Mouse (Mus musculus) liver, postnatal 0 days (tissue): ENCODE data around the gene Gabrr1.

Experiments used
- CTCF ChIP-seq: sonication (generic); IDR thresholded peaks from 2 replicates; pipeline ENCODE4 v1.5.1; 2016; ENCODE audit warnings: antibody characterized with exemption, low read depth
- EP300 ChIP-seq: IDR thresholded peaks from 2 replicates; pipeline ENCODE4 v1.6.1; 2016; ENCODE audit warnings: antibody characterized with exemption, low read depth, mild to moderate bottlenecking

DNA sequence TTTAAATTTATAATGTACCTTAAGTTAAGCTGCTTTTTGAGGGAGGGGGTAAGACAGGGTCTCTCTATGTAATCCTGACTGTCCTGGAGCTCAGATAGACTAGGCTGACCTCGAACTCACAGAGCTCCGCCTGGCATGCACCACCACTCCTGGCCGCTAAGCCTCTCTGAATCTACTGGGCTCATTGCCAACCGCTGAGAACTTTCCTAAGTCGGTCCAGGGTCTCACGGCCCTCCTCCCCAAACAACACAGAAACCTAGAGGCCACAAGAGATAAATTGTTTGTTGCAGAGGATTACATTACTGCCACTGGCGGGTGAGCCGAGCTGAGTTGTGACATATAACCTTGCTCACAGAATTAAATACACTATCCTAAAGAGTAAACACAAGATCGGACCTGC, 55.8 kb downstream of the Gabrr1 start:
- TF ChIP-seq CTCF (no peak), EP300 (no peak)
